Comparison of ENCODE assay signal across 16 mouse cellular contexts in genomic region chr1:62564245-62565119, GRCm38 (mm10).
DNase-seq lines count a peak whose midpoint lies in the region; ATAC-seq and TF ChIP-seq lines count a peak whose summit lies in the region.
"Had no signal": no experiment of that assay in that cellular context is flagged by ENCODE, and none has a peak within 500 bp of the region (broad histone marks: within the 10 kb centered on the region; RNA-seq: fewer than 3 reads in every experiment).

No protein-coding gene starts in this region.

- 46% methylated on average over 13 of the region's 13 CpGs for WGBS in neural tube, embryonic 11.5 days
- WGBS in forebrain, postnatal 0 days, result 14% methylated on average over 13 of the region's 13 CpGs
- WGBS in midbrain, embryonic 13.5 days, result 18% methylated on average over 13 of the region's 13 CpGs
- 56% methylated on average over 13 of the region's 13 CpGs for WGBS in kidney, embryonic 15.5 days

- H3K4me1 ChIP-seq in neural tube, embryonic 11.5 days (ENCODE audit: control insufficient read depth, insufficient read depth, low read length), result no peaks in the 10 kb centered on the region
- peaks cover 12% of the 10 kb centered on the region for H3K4me1 ChIP-seq in forebrain, postnatal 0 days (ENCODE audit: insufficient read depth)
- H3K4me1 ChIP-seq in midbrain, embryonic 13.5 days (replicated peaks), result peaks cover 17% of the 10 kb centered on the region
- no peaks in the 10 kb centered on the region for H3K4me1 ChIP-seq in kidney, embryonic 15.5 days
- H3K4me1 ChIP-seq: heart, embryonic 15.5 days; intestine, embryonic 15.5 days; liver, embryonic 13.5 days had no signal

- no peak overlapping the region for H3K9ac ChIP-seq in neural tube, embryonic 11.5 days (ENCODE audit: low read length)
- 0 out of 2 replicates have a peak overlapping the region, but pooled peaks have one; percentile 14 for H3K9ac ChIP-seq in forebrain, postnatal 0 days
- H3K9ac ChIP-seq in midbrain, embryonic 13.5 days (replicated peaks), result 0 out of 2 replicates have a peak overlapping the region, but pooled peaks have one; percentile 14
- no peak overlapping the region for H3K9ac ChIP-seq in kidney, embryonic 15.5 days
- H3K9ac ChIP-seq: embryonic facial prominence, embryonic 13.5 days; heart, embryonic 15.5 days; intestine, embryonic 15.5 days; liver, embryonic 13.5 days had no signal

- no peak overlapping the region for H3K4me3 ChIP-seq in neural tube, embryonic 11.5 days (ENCODE audit: low read depth, low read length)
- H3K4me3 ChIP-seq in forebrain, postnatal 0 days (ENCODE audit: low read depth, low read length), result no peak overlapping the region
- H3K4me3 ChIP-seq in midbrain, embryonic 13.5 days (replicated peaks), result no peak overlapping the region
- H3K4me3 ChIP-seq in kidney, embryonic 15.5 days (replicated peaks), result no peak overlapping the region
- H3K4me3 ChIP-seq: embryonic facial prominence, embryonic 13.5 days; heart, embryonic 15.5 days; intestine, embryonic 15.5 days; liver, embryonic 13.5 days; myocyte had no signal

- no peak for TF ChIP-seq CTCF in forebrain, postnatal 0 days (IDR thresholded peaks at IDR 0.05; ENCODE audit: low read depth)

- H3K27me3 ChIP-seq in neural tube, embryonic 11.5 days (ENCODE audit: control insufficient read depth, insufficient read depth, low read length), result no peaks in the 10 kb centered on the region
- H3K27me3 ChIP-seq in forebrain, postnatal 0 days (ENCODE audit: insufficient read depth, low read length), result no peaks in the 10 kb centered on the region
- H3K27me3 ChIP-seq in midbrain, embryonic 13.5 days, result no peaks in the 10 kb centered on the region
- H3K27me3 ChIP-seq in kidney, embryonic 15.5 days, result no peaks in the 10 kb centered on the region
- H3K27me3 ChIP-seq: embryonic facial prominence, embryonic 13.5 days; heart, embryonic 15.5 days; intestine, embryonic 15.5 days; liver, embryonic 13.5 days had no signal

- no peak overlapping the region for H3K4me2 ChIP-seq in neural tube, embryonic 11.5 days (ENCODE audit: low read depth)
- peak overlapping the region; percentile 13 for H3K4me2 ChIP-seq in forebrain, postnatal 0 days (ENCODE audit: low read depth)
- peak overlapping the region; percentile 27 for H3K4me2 ChIP-seq in midbrain, embryonic 13.5 days (replicated peaks)
- no peak overlapping the region for H3K4me2 ChIP-seq in kidney, embryonic 15.5 days
- H3K4me2 ChIP-seq: embryonic facial prominence, embryonic 13.5 days; heart, embryonic 15.5 days; intestine, embryonic 15.5 days; liver, embryonic 13.5 days had no signal

- no peak for ATAC-seq in neural tube, embryonic 11.5 days (ENCODE audit: insufficient read depth, low FRiP score, low TSS enrichment)
- no peak; the same call in 1 of the 2 replicates for ATAC-seq in forebrain, postnatal 0 days
- peak; percentile 65; the same call in 1 of the 2 replicates for ATAC-seq in midbrain, embryonic 13.5 days
- no peak for ATAC-seq in kidney, embryonic 15.5 days (replicated peaks; ENCODE audit: low FRiP score)
- ATAC-seq: intestine, embryonic 15.5 days had no signal

- no peaks in the 10 kb centered on the region for H3K36me3 ChIP-seq in neural tube, embryonic 11.5 days (ENCODE audit: control insufficient read depth, insufficient read depth, low read length)
- no peaks in the 10 kb centered on the region for H3K36me3 ChIP-seq in forebrain, postnatal 0 days (ENCODE audit: insufficient read depth)
- no peaks in the 10 kb centered on the region for H3K36me3 ChIP-seq in midbrain, embryonic 13.5 days
- no peaks in the 10 kb centered on the region for H3K36me3 ChIP-seq in kidney, embryonic 15.5 days
- H3K36me3 ChIP-seq: embryonic facial prominence, embryonic 13.5 days; heart, embryonic 15.5 days; intestine, embryonic 15.5 days; liver, embryonic 13.5 days had no signal

- peak; percentile 14 for DNase-seq in neural tube, embryonic 11.5 days (ENCODE audit: low spot score)
- no peak for DNase-seq in neural tube, embryonic 10.5 days (ENCODE audit: extremely low spot score, low spot score)
- peak; percentile 48 for DNase-seq in forebrain, postnatal 0 days
- no peak for DNase-seq in kidney, postnatal 25 days
- no peak for DNase-seq in testis, postnatal 14 days (ENCODE audit: low spot score)
- DNase-seq in layer of hippocampus, adult 18-20 months (ENCODE audit: low spot score in 2 of 2), result no peak
- DNase-seq: cerebellum, postnatal 14 days; liver, embryonic 13.5 days; lung, postnatal 36 days; right cerebral cortex, adult 18-20 months had no signal

- H3K9me3 ChIP-seq in neural tube, embryonic 11.5 days (ENCODE audit: control insufficient read depth, low read length), result no peaks in the 10 kb centered on the region
- no peaks in the 10 kb centered on the region for H3K9me3 ChIP-seq in forebrain, postnatal 0 days (ENCODE audit: low read length)
- H3K9me3 ChIP-seq in midbrain, embryonic 13.5 days, result no peaks in the 10 kb centered on the region
- H3K9me3 ChIP-seq in kidney, embryonic 15.5 days (replicated peaks), result no peaks in the 10 kb centered on the region
- H3K9me3 ChIP-seq: embryonic facial prominence, embryonic 13.5 days; heart, embryonic 15.5 days; intestine, embryonic 15.5 days; liver, embryonic 13.5 days had no signal

- H3K27ac ChIP-seq in neural tube, embryonic 11.5 days (ENCODE audit: low read depth, low read length), result no peak overlapping the region
- 0 out of 2 replicates have a peak overlapping the region, but pooled peaks have one; percentile 2 for H3K27ac ChIP-seq in forebrain, postnatal 0 days (ENCODE audit: low read depth, low read length)
- H3K27ac ChIP-seq in midbrain, embryonic 13.5 days, result peak overlapping the region; percentile 66
- H3K27ac ChIP-seq in kidney, embryonic 15.5 days, result no peak overlapping the region
- H3K27ac ChIP-seq: heart, embryonic 15.5 days; intestine, embryonic 15.5 days; liver, embryonic 13.5 days had no signal

Comparison
In these comparisons a context has a peak if more than half of its experiments do, and no peak if none do; other contexts are left out.
1. DNase-seq: peak in neural tube, embryonic 11.5 days (single experiment) and forebrain, postnatal 0 days (single experiment); none in neural tube, embryonic 10.5 days (single experiment), kidney, postnatal 25 days (0 of 2), testis, postnatal 14 days (single experiment) and layer of hippocampus, adult 18-20 months (0 of 2).
2. H3K27ac ChIP-seq: peak in forebrain, postnatal 0 days (single experiment) and midbrain, embryonic 13.5 days (single experiment); none in neural tube, embryonic 11.5 days (single experiment) and kidney, embryonic 15.5 days (single experiment).
3. H3K4me2 ChIP-seq: peak in forebrain, postnatal 0 days (single experiment) and midbrain, embryonic 13.5 days (single experiment); none in neural tube, embryonic 11.5 days (single experiment) and kidney, embryonic 15.5 days (single experiment).
4. H3K9ac ChIP-seq: peak in forebrain, postnatal 0 days (single experiment) and midbrain, embryonic 13.5 days (single experiment); none in neural tube, embryonic 11.5 days (single experiment) and kidney, embryonic 15.5 days (single experiment).